Mouse (Mus musculus) adrenal gland (tissue): ENCODE measurements at regions not wholly inside any gene's neighbourhood (a gene's known extent, or its start where the extent isn't known, plus 50 kb on each side); places are given as distances from the start of the nearest gene placed in this dataset.

Source experiments
- intact Hi-C: fragments of 180-260 bp; cut with DNase I; formaldehyde crosslinking; loops from one replicate; pipeline ENCODE4 v1.15.1; 2025

GRCm38 (mm10) chr9:61042063-61042462 lies 247.7 kb downstream of the Uaca start:
- intact Hi-C loops = loop anchor here (10.0 kb wide), 1 partner anchor 323 kb away; no protein-coding TSS in a partner anchor

GRCm38 (mm10) chr9:61044983-61045382 lies 250.6 kb downstream of the Uaca start:
- intact Hi-C loops = loop anchor here (5.0 to 10.0 kb wide), 5 partner anchors 182 to 852 kb away; no protein-coding TSS in a partner anchor

DNA sequence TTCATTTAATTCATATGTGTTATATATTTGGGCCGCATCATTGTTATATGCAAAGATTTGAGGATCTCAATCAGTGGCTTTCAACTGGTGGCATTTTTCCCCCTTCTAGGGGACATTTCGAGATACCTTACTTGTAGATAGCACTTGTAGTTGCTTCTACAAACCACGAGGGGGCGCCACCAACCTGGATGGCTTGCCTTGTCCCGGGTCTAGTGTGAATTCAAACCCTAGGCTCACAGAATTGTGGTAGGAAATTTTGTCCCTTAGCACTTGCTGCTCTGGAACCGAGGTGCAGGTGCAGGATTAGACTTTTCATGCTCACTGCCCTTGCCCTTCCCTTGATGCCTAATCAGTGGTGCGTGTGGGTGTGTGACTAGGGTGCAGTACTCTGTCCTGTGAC lies 252.2 kb downstream of the Uaca start:
- intact Hi-C loops = loop anchor here (5.0 to 10.0 kb wide), 5 partner anchors 181 to 851 kb away; no protein-coding TSS in a partner anchor

DNA sequence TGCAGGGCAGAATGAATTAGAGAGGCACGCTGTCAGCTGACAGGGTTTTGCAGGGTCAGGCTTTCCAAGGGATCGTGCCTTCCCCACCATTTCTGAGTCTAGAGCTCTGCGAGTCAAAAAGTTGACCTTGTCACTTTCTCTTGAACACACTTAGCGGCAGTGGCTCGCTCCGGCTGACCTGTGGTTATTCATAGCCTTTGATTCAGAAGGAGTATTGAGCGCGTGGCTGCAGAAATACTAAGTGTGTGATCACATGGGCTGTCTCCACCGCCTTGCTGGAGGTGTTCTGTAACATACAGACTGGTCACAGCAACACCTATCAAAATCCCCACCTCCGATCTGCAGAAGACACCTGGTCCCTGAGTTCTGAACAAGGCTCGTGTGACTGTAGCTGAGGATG lies 252.9 kb downstream of the Uaca start:
- intact Hi-C loops = loop anchor here (5.0 to 10.0 kb wide), 5 partner anchors 180 to 850 kb away; no protein-coding TSS in a partner anchor

GRCm38 (mm10) chr9:61048576-61048975 lies 254.2 kb downstream of the Uaca start:
- intact Hi-C loops = loop anchor here (5.0 to 10.0 kb wide), 5 partner anchors 179 to 849 kb away; no protein-coding TSS in a partner anchor

DNA sequence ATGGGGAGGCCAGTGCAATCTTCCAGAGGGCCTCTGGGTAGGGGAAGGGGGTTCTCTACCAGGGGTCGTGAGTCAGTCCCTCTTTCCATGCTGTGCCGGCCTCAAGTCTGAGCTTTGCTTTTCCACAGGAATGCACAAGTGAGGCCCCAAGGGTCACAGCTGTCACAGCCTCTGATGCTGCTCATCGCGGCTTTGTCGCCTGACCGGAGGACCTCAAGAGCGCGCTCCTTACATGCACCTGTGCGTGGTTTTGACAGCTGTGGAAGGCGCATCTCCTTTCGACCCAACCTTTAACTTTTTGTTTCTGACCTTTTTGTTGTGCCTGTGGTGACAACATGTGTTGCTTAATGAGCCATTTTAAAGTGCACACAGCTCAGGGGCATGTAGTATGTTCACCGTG lies 258.3 kb downstream of the Uaca start:
- intact Hi-C loops = no loop called here

DNA sequence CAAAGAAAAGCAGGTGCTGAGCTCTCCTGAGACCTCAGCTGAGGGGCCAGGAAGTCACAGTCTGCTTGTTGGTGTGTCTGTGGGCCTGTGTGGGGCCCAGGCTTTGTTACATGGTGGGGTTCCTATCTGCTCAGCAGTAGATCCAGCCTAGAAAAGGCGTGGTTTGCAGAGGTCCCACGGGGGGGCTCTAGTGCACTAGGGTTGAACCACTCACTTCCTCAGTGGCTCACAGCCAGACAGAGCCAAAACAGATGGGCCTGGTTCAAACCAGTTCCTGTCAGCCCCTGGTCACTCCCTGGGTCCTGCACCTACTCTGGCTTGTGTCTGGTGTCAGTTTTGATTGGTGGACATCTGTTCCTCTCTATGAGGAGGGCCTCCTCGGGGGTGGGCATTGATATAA lies 260.1 kb downstream of the Uaca start:
- intact Hi-C loops = no loop called here

DNA sequence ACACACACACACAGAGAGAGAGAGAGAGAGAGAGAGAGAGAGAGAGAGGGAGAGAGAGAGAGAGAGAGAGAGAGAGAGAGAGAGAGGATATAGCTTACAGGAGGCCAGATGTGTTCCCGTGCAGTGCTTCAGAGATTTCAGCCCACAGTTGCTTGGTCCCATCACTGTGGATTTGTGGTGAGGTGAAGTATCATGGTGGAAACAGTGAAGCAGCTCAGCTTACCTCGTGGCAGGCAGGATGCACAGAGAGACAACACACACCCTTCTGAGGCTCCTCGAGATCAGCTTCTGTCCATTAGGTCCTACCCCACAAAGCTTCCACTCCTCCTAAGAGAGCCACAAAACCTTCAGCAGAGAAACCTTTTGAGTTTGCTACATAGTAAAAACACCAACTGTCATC lies 261.1 kb downstream of the Uaca start:
- intact Hi-C loops = no loop called here

- intact Hi-C loops = no loop called here
Measured at GRCm38 (mm10) chr9:61055928-61056730, 261.8 kb downstream of the Uaca start.

- intact Hi-C loops = no loop called here
Measured at GRCm38 (mm10) chr9:61056731-61057270, 262.5 kb downstream of the Uaca start.

DNA sequence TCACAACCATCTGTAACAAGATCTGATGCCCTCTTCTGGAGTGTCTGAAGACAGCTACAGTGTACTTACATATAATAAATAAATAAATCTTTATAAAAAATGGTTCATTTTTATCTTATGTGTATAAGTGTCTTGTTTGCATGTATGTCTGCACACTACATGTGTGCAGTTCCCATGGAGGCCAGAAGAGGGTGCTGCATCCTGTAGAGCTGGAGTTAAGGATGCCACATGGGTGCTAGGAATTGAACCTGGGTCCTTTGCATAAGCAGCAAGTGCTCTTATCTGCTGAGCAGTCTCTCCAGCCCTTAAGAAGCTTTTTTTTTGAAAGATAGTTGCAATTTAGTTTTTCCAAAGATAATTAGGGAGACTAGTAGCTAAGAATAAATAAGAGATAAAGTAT lies 264.9 kb downstream of the Uaca start:
- intact Hi-C loops = no loop called here

- intact Hi-C loops = no loop called here
Measured at GRCm38 (mm10) chr9:61060958-61061357, 266.6 kb downstream of the Uaca start.

DNA sequence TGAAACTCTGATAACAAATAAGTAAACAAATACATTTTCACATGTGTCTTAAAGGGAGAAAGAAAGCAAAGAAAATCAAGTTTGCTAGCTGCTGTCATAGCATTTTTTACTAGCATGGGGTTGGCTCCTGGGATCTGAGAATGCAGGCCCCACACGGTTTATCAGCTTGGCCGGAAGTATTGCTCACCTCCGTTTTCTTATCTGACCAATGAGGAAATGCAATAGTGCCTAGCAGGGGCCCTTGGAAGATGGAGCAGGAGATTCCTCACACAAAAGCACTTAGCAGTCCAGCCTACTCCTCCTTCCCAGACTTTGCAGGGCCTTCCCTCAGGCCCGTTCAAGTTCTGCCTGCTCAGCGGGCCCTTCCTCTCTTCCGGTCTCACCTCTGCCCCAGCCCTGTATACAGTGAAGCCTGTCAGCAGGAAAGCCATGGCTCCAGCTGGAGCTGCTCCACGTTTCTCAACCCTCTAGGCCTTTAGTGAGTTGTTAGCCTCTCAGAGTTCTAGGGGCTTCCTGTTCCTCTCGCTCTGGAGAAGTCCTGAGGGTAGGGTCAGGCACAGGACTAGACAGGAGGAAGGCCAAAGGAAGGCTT lies 270.5 kb downstream of the Uaca start:
- intact Hi-C loops = no loop called here

DNA sequence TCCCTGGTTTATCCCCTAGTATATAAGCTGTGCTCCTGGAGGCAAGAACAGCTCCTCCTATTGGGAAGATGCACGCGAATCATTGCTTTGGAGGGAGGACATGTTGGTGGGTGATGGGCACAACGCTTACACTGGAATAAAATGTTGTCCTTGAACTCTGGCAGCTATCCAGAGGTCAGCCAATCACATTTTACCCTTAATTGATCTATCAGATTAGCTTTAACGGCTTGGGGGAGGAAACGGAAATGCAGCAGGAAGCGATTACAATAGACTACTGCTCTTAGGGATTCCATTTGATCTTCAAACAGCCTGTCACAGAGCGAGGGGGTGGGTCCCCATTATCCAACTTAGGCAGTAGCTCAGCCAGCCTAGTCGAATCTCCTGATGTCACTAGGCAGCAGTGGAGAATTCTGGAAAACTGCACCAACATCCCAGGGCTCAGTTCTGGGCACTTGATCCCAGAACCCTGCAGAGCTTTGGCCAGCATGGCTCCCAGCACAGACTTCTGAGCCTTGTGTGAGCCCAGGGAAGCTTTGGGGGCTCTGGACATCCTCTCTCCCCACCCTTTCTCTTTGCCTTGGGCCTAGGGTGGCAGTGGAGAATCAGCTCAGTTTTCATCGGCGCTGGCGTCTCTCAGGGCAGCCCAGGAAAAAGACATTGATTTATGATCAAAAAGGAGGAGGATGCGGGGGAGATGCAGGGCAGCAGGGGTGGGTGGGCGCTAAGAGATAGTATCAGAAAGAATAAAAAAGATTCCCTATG lies 275.4 kb downstream of the Uaca start:
- intact Hi-C loops = no loop called here

- intact Hi-C loops = no loop called here
Measured at GRCm38 (mm10) chr9:61070315-61070707, 276.0 kb downstream of the Uaca start.

- intact Hi-C loops = no loop called here
Measured at GRCm38 (mm10) chr9:61070861-61071260, 276.5 kb downstream of the Uaca start.

- intact Hi-C loops = no loop called here
Measured at GRCm38 (mm10) chr9:61073482-61073881, 279.1 kb downstream of the Uaca start.

DNA sequence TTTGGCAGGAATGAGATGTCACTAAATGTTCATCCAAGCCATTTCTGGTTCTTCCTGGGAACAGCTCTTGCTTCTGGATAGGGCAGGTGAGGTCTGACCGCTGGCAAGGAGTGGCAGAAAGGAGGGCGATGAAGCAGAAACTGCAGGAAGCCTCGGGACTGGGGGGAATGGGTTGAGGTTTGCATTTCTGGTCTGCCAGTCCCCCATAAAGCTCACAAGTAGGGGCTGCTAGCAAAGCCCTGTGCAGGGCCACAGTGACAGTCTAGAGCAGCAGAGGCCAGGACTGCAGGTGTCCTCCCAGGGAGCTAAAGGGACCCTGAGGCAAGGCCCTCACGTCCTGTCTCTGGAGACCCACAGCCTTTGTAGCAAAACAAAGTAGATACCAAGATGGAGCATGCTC lies 280.7 kb downstream of the Uaca start:
- intact Hi-C loops = no loop called here

GRCm38 (mm10) chr9:61077181-61077580 lies 282.8 kb downstream of the Uaca start:
- intact Hi-C loops = no loop called here

DNA sequence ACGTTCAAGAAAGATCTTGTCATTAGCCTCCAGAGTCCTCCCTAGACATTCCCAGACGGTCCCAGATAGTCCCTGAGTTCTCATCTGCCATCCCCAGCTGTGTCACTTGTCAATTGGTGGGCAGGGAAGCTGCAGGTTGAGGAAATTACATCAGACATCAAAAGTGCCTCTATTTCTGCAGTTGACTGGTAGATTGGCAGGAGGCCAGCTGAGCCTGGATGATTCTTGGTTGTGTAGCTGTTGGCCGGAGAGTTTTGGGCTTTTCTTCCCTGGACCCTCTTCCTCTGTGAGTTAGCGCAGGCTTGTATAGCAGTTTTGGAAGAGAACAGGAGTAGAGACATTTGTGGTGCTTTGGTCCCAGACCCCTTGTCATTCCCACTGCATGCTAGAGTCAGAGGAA lies 283.5 kb downstream of the Uaca start:
- intact Hi-C loops = no loop called here

DNA sequence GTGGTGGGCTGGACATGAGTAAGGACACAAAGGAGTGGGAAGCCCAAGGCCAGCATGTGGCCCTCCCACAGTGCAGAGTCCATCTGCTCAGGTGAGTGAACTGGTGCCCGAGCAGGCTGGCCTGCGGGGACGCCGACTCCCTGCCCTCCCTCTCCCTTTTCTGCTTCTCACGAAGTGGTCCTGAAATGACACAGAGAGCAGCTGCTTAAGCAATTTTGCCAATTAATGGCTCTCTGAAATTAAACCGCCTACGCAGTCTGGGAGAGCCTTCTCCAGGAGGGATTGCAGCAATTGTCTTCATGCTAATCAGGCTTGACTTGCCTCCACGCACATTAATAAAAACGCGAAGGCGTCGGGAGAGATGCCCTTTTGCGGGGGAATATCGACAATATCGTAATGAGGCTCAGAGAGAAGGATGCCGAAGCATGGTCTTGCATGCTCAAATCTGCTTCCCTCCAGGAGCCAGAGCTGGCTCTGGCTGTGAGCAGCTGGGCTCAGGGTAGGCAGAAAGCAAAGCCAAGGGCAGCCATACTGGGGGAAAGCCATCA lies 287.2 kb downstream of the Uaca start:
- intact Hi-C loops = no loop called here
